Mouse (Mus musculus) MEL (cell line): ENCODE data around the gene Ctcf.

ENCODE experiments used
- MAZ ChIP-seq: IDR thresholded peaks from 2 replicates; pipeline ENCODE4 v1.6.1; 2012; ENCODE audit warnings: low read depth, mild to moderate bottlenecking, inconsistent platforms, low read length, improper control_type of control experiment
- RCOR1 ChIP-seq: IDR thresholded peaks from 2 replicates; pipeline ENCODE4 v1.6.1; 2012; ENCODE audit warnings: low read depth, mild to moderate bottlenecking, inconsistent platforms, low read length, improper control_type of control experiment
- ZNF384 ChIP-seq: IDR thresholded peaks from 2 replicates; pipeline ENCODE4 v1.6.1; 2012; ENCODE audit warnings: low read depth, mild to moderate bottlenecking, inconsistent platforms, low read length, improper control_type of control experiment

GRCm38 (mm10) chr8:105621841-105622240 is 14.5 kb upstream of the Ctcf start:
- TF ChIP-seq MAZ: no peak
- no peak for TF ChIP-seq RCOR1
- TF ChIP-seq ZNF384: no peak
